Mouse (Mus musculus) adrenal gland, postnatal 14 days (tissue): ENCODE data around the gene 4930402H24Rik. TPM values are rescaled to one million over a fixed set of nuclear protein-coding genes. Genes with fewer than 3 reads are reported as not detected.
A peak's percentile ranks its signal among the peaks of the same experiment; 100 is the strongest.

ENCODE experiments used
- DNase-seq: peaks from one replicate; pipeline ENCODE4 v3.0.0; 2021; ENCODE audit warnings: mixed read lengths
- total RNA-seq: library from RNA; stranded (reverse); gene quantifications from 2 replicates; pipeline ENCODE4 v1.2.3, GENCODE M21; 2021

4930402H24Rik gene
- total RNA-seq, 1 experiment from 2014 or later = 43.6 TPM

- no peak for DNase-seq
Observed at GRCm38 (mm10) chr2:130813729-130814128, 92.5 kb downstream of the 4930402H24Rik start.

- DNase-seq = no peak
Observed at GRCm38 (mm10) chr2:130812487-130812886, 93.7 kb downstream of the 4930402H24Rik start.

DNA sequence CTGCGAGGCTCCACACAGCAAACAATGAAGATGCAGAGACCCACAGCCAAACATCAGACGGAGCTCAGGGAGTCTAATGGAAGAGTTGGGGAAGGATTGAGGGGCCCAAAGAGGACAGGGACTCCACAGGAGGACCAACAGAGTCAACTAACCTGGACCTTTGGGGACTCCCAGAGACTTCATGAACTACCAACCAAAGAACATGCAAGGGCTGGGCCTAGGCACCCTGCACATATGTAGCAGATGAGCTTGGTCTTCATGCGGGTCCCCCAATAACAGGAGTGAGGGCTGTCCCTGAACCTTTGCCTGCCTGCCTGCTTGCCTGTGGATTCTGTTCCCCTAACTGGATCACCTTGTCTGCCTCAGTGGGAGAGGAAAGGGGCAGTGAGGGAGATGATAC, 101.1 kb downstream of the 4930402H24Rik start:
- DNase-seq = no peak

GRCm38 (mm10) chr2:130803706-130804105, 102.5 kb downstream of the 4930402H24Rik start:
- no peak for DNase-seq

DNA sequence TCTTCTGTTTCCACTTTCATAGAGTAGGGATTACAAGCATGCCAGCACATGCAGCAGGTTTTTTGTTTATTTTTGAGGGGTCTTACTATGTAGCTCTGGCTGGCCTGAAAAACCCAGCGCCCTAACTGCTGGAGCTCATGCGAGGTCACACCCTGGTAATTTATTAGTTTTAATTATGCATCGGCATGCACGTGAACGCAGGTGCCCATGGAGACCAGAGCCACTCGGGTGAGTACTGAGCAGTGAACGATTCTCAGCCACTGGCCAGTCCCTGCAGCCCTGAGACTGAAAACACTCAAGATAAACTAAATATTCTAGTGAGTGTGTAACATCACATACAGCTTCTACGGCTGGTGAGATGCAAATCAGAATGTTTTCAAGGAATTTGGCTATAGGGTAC, 110.5 kb downstream of the 4930402H24Rik start:
- DNase-seq = no peak

DNA sequence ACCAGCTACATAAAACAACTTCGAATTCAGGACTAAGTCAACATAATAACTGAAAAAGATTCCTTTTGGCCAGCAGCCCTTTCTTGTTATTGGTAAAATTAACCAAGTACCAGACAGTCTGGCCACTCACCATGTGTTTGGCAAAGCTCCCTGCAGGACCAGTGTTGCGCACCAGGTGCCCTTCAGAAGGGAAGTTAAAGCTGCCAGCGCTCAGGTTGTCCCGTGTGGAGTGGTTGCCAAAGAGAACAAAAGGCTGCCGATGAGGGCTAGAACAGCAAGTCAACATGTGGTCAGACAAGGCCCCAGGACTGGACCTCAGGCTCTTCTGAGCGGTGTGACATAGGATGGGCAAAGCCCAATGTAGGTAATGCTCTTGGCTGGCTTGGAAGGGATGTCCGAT, 114.5 kb downstream of the 4930402H24Rik start:
- no peak for DNase-seq

GRCm38 (mm10) chr2:130789642-130790041, 116.6 kb downstream of the 4930402H24Rik start:
- no peak for DNase-seq

GRCm38 (mm10) chr2:130789039-130789438, 117.2 kb downstream of the 4930402H24Rik start:
- DNase-seq = no peak

DNA sequence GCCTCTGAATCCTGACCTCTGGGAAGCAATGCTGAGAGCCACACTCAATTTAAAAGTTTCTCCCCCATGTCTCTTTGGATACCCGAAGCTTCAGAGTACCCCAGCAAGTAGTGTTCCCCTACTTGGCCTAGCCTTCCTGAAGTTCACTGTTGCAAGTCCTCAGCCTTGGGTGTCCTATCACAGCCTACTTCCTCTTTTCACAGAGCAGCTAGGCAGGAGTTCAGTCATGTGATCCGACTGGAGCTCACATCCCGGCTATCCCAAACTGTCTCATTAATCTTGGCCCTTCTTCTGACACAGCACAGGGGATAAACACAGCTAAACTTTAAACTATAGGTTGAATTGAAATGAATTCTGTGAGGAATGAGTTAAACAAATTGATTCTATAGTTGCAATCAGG, 121.3 kb downstream of the 4930402H24Rik start:
- no peak for DNase-seq

DNA sequence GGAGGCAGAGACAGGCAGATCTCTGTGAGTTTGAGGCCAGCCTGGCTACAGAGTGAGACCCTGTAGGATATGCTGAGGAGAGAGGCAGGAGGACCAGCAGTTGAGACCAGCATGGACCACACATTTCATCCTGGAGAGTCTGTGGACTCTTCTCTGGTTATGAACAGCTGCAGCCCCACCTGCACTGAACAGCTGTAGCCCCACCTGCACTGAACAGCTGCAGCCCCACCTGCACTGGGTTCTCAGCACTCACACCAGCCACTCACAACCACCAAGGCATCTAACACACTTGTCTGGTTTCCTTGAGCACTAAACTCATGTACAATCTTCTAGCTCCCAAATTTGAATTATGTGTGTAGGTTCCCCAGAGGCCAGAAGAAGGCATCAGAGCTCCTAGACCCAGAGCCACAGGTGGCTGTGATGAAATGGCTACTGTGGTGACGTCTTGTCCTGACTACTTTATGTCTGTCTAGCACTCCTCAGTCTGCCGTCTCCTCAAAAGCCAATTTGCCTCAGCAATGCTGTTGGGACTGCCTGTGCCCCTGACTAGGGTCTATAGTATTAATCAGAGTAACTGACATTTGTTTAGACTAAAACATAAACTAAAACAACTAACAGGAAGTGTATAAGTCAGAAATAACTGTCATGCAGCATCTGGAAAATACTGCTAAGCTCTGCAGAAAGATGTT, 125.4 kb downstream of the 4930402H24Rik start:
- no peak for DNase-seq

DNA sequence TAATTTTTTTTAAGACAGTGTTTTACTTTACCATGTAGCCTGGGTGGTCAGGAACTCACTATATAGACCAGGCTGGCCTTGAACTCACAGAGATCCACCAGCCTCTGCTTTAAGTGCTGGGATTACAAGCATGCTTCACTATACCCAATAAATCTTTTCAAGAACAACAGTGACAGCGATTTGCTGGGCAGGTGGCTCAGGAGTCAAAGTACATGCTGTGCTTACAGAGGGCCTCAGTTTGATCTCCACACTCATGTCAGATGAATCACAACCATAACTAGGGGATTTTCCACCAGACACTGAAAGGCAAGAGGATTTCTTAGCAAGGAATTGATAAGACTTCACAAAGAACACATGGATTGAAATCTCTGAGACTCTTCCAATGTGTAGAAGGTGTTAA, 126.3 kb downstream of the 4930402H24Rik start:
- DNase-seq = no peak

GRCm38 (mm10) chr2:130776610-130777009, 129.6 kb downstream of the 4930402H24Rik start:
- DNase-seq = no peak

DNA sequence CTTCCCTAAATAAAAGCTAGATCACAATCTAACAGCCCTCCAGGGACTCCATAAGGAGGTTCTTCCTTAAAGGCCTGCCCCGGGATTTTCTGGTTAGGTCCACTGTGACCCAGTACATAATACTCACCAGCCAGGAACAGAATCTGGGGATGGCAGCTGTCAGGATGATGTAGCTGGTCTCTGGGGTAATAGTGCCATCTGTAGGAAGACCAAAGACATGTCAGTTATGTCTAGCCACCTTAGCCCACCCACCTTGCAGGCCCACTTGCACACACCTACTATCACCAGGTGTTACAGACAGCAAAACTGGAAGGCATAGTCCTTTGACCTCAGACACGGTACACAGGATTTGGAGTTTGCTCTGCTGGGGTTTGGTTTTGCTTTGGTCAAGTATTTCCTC, 138.7 kb downstream of the 4930402H24Rik start:
- peak; percentile 12 for DNase-seq

DNA sequence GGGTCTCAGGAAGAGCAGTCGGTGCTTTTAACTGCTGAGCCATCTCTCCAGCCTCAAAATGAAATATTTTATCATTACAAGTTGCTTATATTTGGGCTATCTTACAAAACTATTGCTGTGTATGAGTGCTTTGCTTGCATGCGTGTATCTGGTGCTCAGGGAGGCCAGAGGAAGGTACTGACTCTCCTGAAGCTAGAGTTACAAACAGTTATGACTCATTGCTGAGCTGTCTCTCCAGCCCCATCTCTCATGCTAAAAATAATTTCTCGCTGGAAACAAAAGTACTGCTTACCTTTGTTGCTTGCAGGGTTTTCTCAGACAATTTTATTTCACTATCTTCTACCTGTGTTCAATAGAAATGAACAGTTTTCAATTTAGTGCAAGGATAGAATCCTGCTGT, 140.8 kb downstream of the 4930402H24Rik start:
- DNase-seq = no peak

- no peak for DNase-seq
Observed at GRCm38 (mm10) chr2:130760876-130761275, 145.3 kb downstream of the 4930402H24Rik start.

- no peak for DNase-seq
Observed at GRCm38 (mm10) chr2:130755061-130755607, 151.1 kb downstream of the 4930402H24Rik start.

DNA sequence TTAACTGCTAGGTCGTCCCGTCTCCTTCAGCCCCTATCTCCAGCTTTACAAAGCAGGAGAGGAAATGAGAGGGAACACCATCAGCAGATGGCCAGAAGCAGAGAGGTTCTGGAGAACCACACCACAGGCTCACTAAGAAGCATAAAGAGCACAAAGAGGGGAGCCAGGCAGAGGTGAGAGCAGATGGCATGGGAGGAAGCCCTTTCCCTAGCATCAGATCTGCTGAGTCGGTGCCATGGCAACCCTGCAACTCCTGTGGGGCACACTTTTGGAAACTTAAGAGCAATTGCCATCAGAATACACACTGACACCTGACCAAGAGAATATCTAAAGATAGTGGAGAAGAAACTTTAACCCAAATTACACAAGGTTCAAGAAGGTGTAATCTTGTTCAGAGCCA, 151.6 kb downstream of the 4930402H24Rik start:
- DNase-seq = no peak

DNA sequence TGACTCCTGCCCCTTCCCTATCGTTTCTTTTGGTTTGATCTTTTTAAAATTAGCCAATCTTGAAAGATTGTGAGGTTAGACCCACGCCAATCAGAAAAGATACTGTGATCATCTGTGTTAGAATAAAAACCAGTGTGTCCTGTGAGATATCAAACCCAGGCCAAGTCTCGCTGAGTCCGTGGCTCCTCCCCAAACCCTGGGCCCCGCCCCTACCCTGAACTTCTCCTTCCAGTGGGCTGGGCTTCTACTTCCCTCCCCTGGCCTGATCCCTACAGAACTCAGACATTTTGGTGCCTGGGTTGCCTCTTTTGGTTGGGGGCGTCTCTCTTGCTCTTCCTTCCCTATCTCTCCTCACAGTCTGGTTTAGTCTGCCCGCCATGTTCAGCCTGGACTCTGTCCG, 155.8 kb downstream of the 4930402H24Rik start:
- no peak for DNase-seq

- DNase-seq = no peak
Observed at GRCm38 (mm10) chr2:130749708-130750107, 156.5 kb downstream of the 4930402H24Rik start.

DNA sequence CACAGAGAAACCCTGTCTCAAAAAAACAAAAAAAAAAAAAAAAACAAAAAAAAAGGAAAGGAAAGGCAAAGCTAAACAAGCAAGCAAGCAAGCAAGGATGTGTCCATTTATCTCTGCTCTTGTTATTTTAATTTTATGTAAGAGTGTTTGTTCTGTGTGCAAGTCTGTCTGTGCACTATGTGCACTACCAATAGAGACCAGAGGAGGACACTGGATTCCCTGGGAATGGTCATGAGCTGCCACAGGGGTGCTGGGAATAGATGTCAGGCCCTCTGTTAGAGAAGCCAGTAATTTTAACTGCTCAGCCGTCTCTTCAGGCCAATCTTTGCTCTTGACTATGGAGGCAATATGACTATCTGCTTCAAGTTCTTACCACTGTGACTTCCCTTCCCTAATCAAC, 162.6 kb downstream of the 4930402H24Rik start:
- no peak for DNase-seq

- no peak for DNase-seq
Observed at GRCm38 (mm10) chr2:130740096-130740495, 166.1 kb downstream of the 4930402H24Rik start.

DNA sequence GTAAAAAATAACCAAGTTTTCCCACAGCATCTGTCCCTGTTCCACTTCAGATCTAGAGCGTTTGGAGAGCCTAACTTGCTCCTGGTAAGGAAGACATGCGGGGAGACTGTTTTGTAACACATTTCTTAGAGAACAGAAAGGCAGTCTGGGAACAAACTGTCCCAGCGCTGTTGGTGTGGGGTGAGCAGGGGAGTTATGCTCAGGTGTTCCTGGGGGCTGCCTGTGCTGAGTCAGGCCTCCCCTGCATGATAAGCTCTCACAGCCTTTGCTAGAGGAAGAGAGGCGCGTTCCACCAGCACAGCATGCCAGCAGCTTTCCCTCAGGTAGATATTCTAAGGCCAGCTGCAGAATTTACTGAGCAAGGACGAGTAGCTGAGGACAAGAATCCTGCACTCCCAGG, 168.2 kb downstream of the 4930402H24Rik start:
- DNase-seq = no peak

DNA sequence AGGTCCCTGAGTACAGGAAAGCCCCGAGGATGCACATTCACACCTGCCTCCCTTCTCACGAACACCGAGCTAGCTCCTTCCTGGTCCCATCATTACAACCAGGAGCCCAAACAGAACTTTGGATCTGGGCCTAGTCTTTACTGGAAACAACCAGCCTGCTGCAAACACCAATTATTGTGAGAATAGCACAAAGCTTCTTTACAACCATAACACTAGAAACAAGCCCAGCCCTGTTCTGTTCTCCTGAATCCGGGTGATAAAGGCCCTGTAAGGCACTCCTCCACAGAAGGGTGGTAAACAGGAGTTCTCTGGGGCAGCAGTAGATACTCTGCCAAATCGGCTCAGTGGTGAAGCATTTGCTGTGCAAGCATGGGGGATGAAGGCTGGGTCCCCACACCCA, 170.9 kb downstream of the 4930402H24Rik start:
- DNase-seq = no peak

- DNase-seq = no peak
Observed at GRCm38 (mm10) chr2:130733444-130733843, 172.8 kb downstream of the 4930402H24Rik start.
